Mouse (Mus musculus) MEL (cell line): ENCODE results near the gene Taf1c.

Experiments used
- CHD2 ChIP-seq: IDR thresholded peaks from 2 replicates; pipeline ENCODE4 v1.6.1; 2011; ENCODE audit warnings: low read length, improper control_type of control experiment
- CTCF ChIP-seq, 3 experiments: IDR thresholded peaks in 2 of 3; conservative IDR thresholded peaks in 1 of 3; 2 replicates each; pipeline ENCODE4 v1.5.1; 2011 to 2012; ENCODE audit warnings: low read length in 3 of 3, low read depth in 2 of 3, mild to moderate bottlenecking in 2 of 3, improper control_type of control experiment in 1 of 3, inconsistent platforms in 1 of 3, mixed read lengths in 1 of 3, moderate library complexity in 1 of 3; ENCODE audit not compliant: control insufficient read depth in 1 of 3, insufficient read depth in 1 of 3, poor library complexity in 1 of 3, severe bottlenecking in 1 of 3
- GATA1 ChIP-seq: IDR thresholded peaks from 2 replicates; pipeline ENCODE4 v1.6.1; 2011; ENCODE audit warnings: low read depth, low read length, improper control_type of control experiment
- JUND ChIP-seq: IDR thresholded peaks from 2 replicates; pipeline ENCODE4 v1.6.1; 2011; ENCODE audit warnings: low read depth, mild to moderate bottlenecking, improper control_type of control experiment, low read length
- MAZ ChIP-seq: IDR thresholded peaks from 2 replicates; pipeline ENCODE4 v1.6.1; 2012; ENCODE audit warnings: low read depth, mild to moderate bottlenecking, inconsistent platforms, low read length, improper control_type of control experiment
- MYC ChIP-seq: IDR thresholded peaks from 2 replicates; pipeline ENCODE4 v1.6.1; 2011; ENCODE audit warnings: low read depth, mild to moderate bottlenecking, low read length, improper control_type of control experiment, moderate library complexity
- NELFE ChIP-seq: IDR thresholded peaks from 2 replicates; pipeline ENCODE4 v1.6.1; 2011; ENCODE audit warnings: low read depth, low read length, improper control_type of control experiment

GRCm38 (mm10) chr8:119557132-119557531, 47.9 kb downstream of the Taf1c start:
- TF ChIP-seq CTCF (IDR thresholded peaks at IDR 0.05 in 2 of 3, conservative IDR thresholded peaks at IDR 0.05 in 1 of 3; ENCODE audit: control insufficient read depth in 1 of 3, insufficient read depth in 1 of 3, low read depth in 2 of 3, low read length in 3 of 3, poor library complexity in 1 of 3, severe bottlenecking in 1 of 3) (no peak), MYC (no peak), JUND (no peak), CHD2 (no peak), GATA1 (no peak), NELFE (no peak), MAZ (no peak)
